Comparison of ENCODE assay signal across 24 mouse cellular contexts in genomic region chr7:126877239-126877638, GRCm38 (mm10). TPM values are rescaled to one million over a fixed set of nuclear protein-coding genes. Genes with fewer than 3 reads are reported as not detected.
"Had no signal": no experiment of that assay in that cellular context is flagged by ENCODE, and none has a peak within 500 bp of the region (broad histone marks: within the 10 kb centered on the region; RNA-seq: fewer than 3 reads in every experiment).

No protein-coding gene starts in this region.

- H3K27me3 ChIP-seq: lung, embryonic 15.5 days; megakaryocyte, embryonic 14.5 days; neural tube, embryonic 13.5 days; neural tube, embryonic 15.5 days had no signal

- H3K9ac ChIP-seq: liver, embryonic 14.5 days; lung, embryonic 15.5 days; neural tube, embryonic 13.5 days; neural tube, embryonic 15.5 days had no signal

- DNase-seq: lung, adult 2 months; lung, postnatal 14 days; lung, postnatal 36 days; midbrain, embryonic 14.5 days; retina, postnatal 1 day; right cerebral cortex, adult 18-20 months; right cerebral cortex, postnatal 25 days; right cerebral cortex, postnatal 4 days; spleen, adult 18-20 months; thymus, adult 18-20 months; thymus, postnatal 14 days; thymus, postnatal 36 days had no signal

- ATAC-seq: lung, postnatal 0 days; midbrain, embryonic 16.5 days had no signal

- H3K4me3 ChIP-seq: lung, embryonic 15.5 days; megakaryocyte, embryonic 14.5 days; myocyte; neural tube, embryonic 13.5 days; neural tube, embryonic 15.5 days had no signal

- H3K27ac ChIP-seq: liver, embryonic 14.5 days; lung, embryonic 15.5 days; macrophage; neural tube, embryonic 13.5 days; neural tube, embryonic 15.5 days had no signal

- H3K4me2 ChIP-seq: lung, embryonic 15.5 days; neural tube, embryonic 13.5 days; neural tube, embryonic 15.5 days had no signal

- H3K9me3 ChIP-seq: lung, embryonic 15.5 days; megakaryocyte, embryonic 14.5 days; neural tube, embryonic 13.5 days; neural tube, embryonic 15.5 days had no signal

RNA-seq across cellular contexts. Expression of gene Doc2a, which starts 30.0 kb away (rescaled TPM):
- total RNA-seq: megakaryocyte progenitor cell, adult 5-6 weeks had no signal
- polyA plus RNA-seq: liver, embryonic 16.5 days; myocyte; small intestine, adult 2 months had no signal
